8 mouse cellular contexts compared by ENCODE assay signal in genomic region chr13:118714284-118715065, GRCm38 (mm10). TPM values are rescaled to one million over a fixed set of nuclear protein-coding genes. Genes with fewer than 3 reads are reported as not detected.
A peak's percentile ranks its signal among the peaks of the same experiment; 100 is the strongest.
DNase-seq lines count a peak whose midpoint lies in the region; ATAC-seq and TF ChIP-seq lines count a peak whose summit lies in the region.

No protein-coding gene starts in this region.

- peak overlapping the region; percentile 80 for H3K27ac ChIP-seq in layer of hippocampus, adult 2 months
- no peak overlapping the region for H3K27ac ChIP-seq in heart, embryonic 11.5 days (ENCODE audit: low read depth, low read length)
- H3K27ac ChIP-seq in midbrain, embryonic 16.5 days (ENCODE audit: low read length): no peak overlapping the region

- no peaks in the 10 kb centered on the region for H3K9me3 ChIP-seq in heart, embryonic 11.5 days (replicated peaks; ENCODE audit: control insufficient read depth, low read length)
- no peaks in the 10 kb centered on the region for H3K9me3 ChIP-seq in midbrain, embryonic 16.5 days (replicated peaks; ENCODE audit: control insufficient read depth, low read length, poor library complexity, severe bottlenecking)

- peak overlapping the region; percentile 62 for H3K4me3 ChIP-seq in layer of hippocampus, adult 2 months
- H3K4me3 ChIP-seq in heart, embryonic 11.5 days (ENCODE audit: low read depth, low read length): peak overlapping the region; percentile 48
- H3K4me3 ChIP-seq in midbrain, embryonic 16.5 days (ENCODE audit: low read depth, low read length): peak overlapping the region; percentile 45

- 0 out of 2 replicates have a peak, but pooled peaks cover 2% of the 10 kb centered on the region for H3K4me1 ChIP-seq in heart, embryonic 11.5 days (ENCODE audit: control insufficient read depth, insufficient read depth, low read length)
- H3K4me1 ChIP-seq in midbrain, embryonic 16.5 days (ENCODE audit: control insufficient read depth, insufficient read depth, low read length): peaks cover 17% of the 10 kb centered on the region; the same call in 1 of the 2 replicates

- WGBS in heart, embryonic 11.5 days (ENCODE audit: insufficient replicate concordance): under 1% methylated on average over 29 of the region's 36 CpGs
- WGBS in midbrain, embryonic 16.5 days: under 1% methylated on average over 32 of the region's 36 CpGs

- H3K4me2 ChIP-seq in heart, embryonic 11.5 days: peak overlapping the region; percentile 73
- peak overlapping the region; percentile 70 for H3K4me2 ChIP-seq in midbrain, embryonic 16.5 days (ENCODE audit: low read length)

- H3K9ac ChIP-seq in heart, embryonic 11.5 days (ENCODE audit: low read depth, low read length): peak overlapping the region; percentile 16
- H3K9ac ChIP-seq in midbrain, embryonic 16.5 days (ENCODE audit: low read depth, low read length): peak overlapping the region; percentile 37

- no peaks in the 10 kb centered on the region for H3K36me3 ChIP-seq in heart, embryonic 11.5 days (ENCODE audit: control insufficient read depth, insufficient read depth, low read length)
- H3K36me3 ChIP-seq in midbrain, embryonic 16.5 days (ENCODE audit: control insufficient read depth, insufficient read depth, low read length): no peaks in the 10 kb centered on the region

- ATAC-seq in heart, embryonic 11.5 days (replicated peaks; ENCODE audit: insufficient number of reproducible peaks, low FRiP score, low TSS enrichment): peak; percentile 55; the same call in 1 of the 2 replicates
- peak; percentile 83 for ATAC-seq in midbrain, embryonic 16.5 days

- no peak for TF ChIP-seq CTCF in layer of hippocampus, adult 2 months (conservative IDR thresholded peaks at IDR 0.05)

- peaks cover 12% of the 10 kb centered on the region; the same call in 1 of the 2 replicates for H3K27me3 ChIP-seq in heart, embryonic 11.5 days (ENCODE audit: control insufficient read depth, insufficient read depth, low read length)
- H3K27me3 ChIP-seq in midbrain, embryonic 16.5 days (ENCODE audit: control insufficient read depth, insufficient read depth, low read depth, low read length): peaks cover 13% of the 10 kb centered on the region

- peak; percentile 18 to 19 for DNase-seq in layer of hippocampus, adult 2 months (ENCODE audit: low spot score in 2 of 2)
- DNase-seq in layer of hippocampus, adult 9-11 months: no peak
- DNase-seq in adipocyte (ENCODE audit: low spot score): peak; percentile 33
- peak; percentile 46 to 62 for DNase-seq in kidney, postnatal 4 days
- no peak for DNase-seq in urinary bladder, postnatal 14 days (ENCODE audit: low spot score)
- no peak for DNase-seq in B cell, adult 2 months

RNA-seq across cellular contexts. Expression of gene Fgf10, which starts 44.9 kb away (rescaled TPM):
- total RNA-seq in layer of hippocampus, adult 2 months (2021): 10 to 100 TPM; 13.6 TPM
- polyA plus RNA-seq in heart, embryonic 11.5 days (2014; fragmentation: Nextera tagmentation; extraction: Ambion mirVana): 1.1 TPM in 2 replicates
- polyA plus RNA-seq in midbrain, embryonic 16.5 days (2015; fragmentation: Nextera tagmentation; extraction: Ambion mirVana): 1.0 and 1.3 TPM in 2 replicates

Comparison
In these comparisons a context has a peak if more than half of its experiments do, and no peak if none do; other contexts are left out.
1. DNase-seq: peak in layer of hippocampus, adult 2 months (2 of 2), adipocyte (single experiment) and kidney, postnatal 4 days (2 of 2); none in layer of hippocampus, adult 9-11 months (single experiment), urinary bladder, postnatal 14 days (single experiment) and B cell, adult 2 months (0 of 2).
2. Peak in every context shown above with its lines, with median percentiles within 50 percentile points of each other: H3K4me3 ChIP-seq.